Mouse (Mus musculus): ENCODE data around the gene Cdh20. TPM values are rescaled to one million over a fixed set of nuclear protein-coding genes. Genes with fewer than 3 reads are reported as not detected.

The Cdh20 gene
- total and polyA plus RNA-seq, 3 experiments: not detected

- TF ChIP-seq TBP (conservative IDR thresholded peaks at IDR 0.05; ENCODE audit: low read depth, low read length) (no peak), MAZ (IDR thresholded peaks at IDR 0.05; ENCODE audit: low read depth, low read length) (no peak), USF2 (conservative IDR thresholded peaks at IDR 0.05; ENCODE audit: low read depth, low read length) (no peak), IRF4 (IDR thresholded peaks at IDR 0.05; ENCODE audit: low read depth, low read length) (no peak), ZMIZ1 (IDR thresholded peaks at IDR 0.05; ENCODE audit: low read depth, low read length) (no peak), SMC3 (IDR thresholded peaks at IDR 0.05; ENCODE audit: low read depth, low read length) (no peak), UBTF (IDR thresholded peaks at IDR 0.05; ENCODE audit: low read depth, low read length) (no peak), GABPA (IDR thresholded peaks at IDR 0.05; ENCODE audit: insufficient replicate concordance, low read depth, low read length) (no peak), MXI1 (IDR thresholded peaks at IDR 0.05; ENCODE audit: low read depth, low read length) (no peak), NRF1 (IDR thresholded peaks at IDR 0.05; ENCODE audit: low read depth, low read length) (no peak), E2F4 (IDR thresholded peaks at IDR 0.05; ENCODE audit: insufficient replicate concordance, low read depth, low read length) (no peak), ZNF384 (IDR thresholded peaks at IDR 0.05; ENCODE audit: low read depth, low read length) (no peak), KAT2A (IDR thresholded peaks at IDR 0.05; ENCODE audit: insufficient replicate concordance, low read length) (no peak), CHD1 (IDR thresholded peaks at IDR 0.05; ENCODE audit: low read depth, low read length) (no peak)
- peaks cover 3% of the 10 kb centered on the region for H3K27me3 ChIP-seq (replicated peaks)
- in situ Hi-C loops (cut with MboI; ENCODE audit: low pct_ligation_motif_present, low pct_unique_long_range_greater_than_20kb, low sequenced_read_pairs): no loop called here
- no peaks in the 10 kb centered on the region for H3K4me1 ChIP-seq (ENCODE audit: control insufficient read depth in 1 of 2, insufficient read depth in 2 of 2)
- no peak overlapping the region for H3K9ac ChIP-seq (ENCODE audit: insufficient read depth, low read depth)
- dilution Hi-C loops (cut with MboI; ENCODE audit: extremely low pct_ligation_motif_present, extremely low pct_unique_long_range_greater_than_20kb, low sequenced_read_pairs): no loop called here
- no peak for DNase-seq (ENCODE audit: extremely low read depth)
- no peaks in the 10 kb centered on the region for H3K36me3 ChIP-seq (replicated peaks in 1 of 2; ENCODE audit: control insufficient read depth in 1 of 2, insufficient read depth in 1 of 2, low read length in 1 of 2)
- H3K79me2 ChIP-seq (replicated peaks; ENCODE audit: control insufficient read depth, extremely low read depth, insufficient read depth, poor library complexity, severe bottlenecking): no peaks in the 10 kb centered on the region
- no peak overlapping the region for H3K27ac ChIP-seq (ENCODE audit: insufficient read depth, low read depth)
- no peak overlapping the region for H3K4me2 ChIP-seq (ENCODE audit: insufficient read depth, low read depth, poor library complexity, severe bottlenecking)
- H3K4me3 ChIP-seq (replicated peaks in 1 of 3; ENCODE audit: low read depth in 2 of 3, low read length in 2 of 3, poor library complexity in 1 of 3): no peak overlapping the region
- peaks cover 2% of the 10 kb centered on the region for H3K9me3 ChIP-seq (replicated peaks; ENCODE audit: low read length)
These were observed 168.6 kb downstream of the Cdh20 start for GRCm38 (mm10) chr1:104936966-104937365.

DNA sequence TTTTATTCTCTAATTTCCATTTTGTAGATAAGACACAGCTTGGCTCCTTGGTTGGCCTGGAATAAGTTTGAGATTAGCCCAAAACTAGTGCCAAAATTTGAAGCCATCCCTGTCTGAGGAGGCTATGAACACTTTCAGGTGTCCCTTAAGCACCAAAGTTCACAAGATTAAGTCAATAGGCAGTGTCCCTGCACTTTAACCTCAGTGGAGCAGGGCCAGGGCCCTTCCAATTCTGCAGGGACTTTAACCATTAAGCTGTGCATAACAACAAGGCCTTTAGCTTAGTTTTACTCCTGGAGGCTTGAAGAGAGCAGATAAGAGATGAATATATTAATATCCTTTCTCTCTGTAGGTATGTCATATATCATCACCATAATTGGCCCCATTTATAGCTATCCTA, 170.8 kb downstream of the Cdh20 start:
- DNase-seq (ENCODE audit: extremely low read depth): no peak
- TF ChIP-seq ELF1 (IDR thresholded peaks at IDR 0.05; ENCODE audit: low read depth, low read length) (no peak), NELFE (IDR thresholded peaks at IDR 0.05; ENCODE audit: low read depth, low read length) (no peak), CHD2 (IDR thresholded peaks at IDR 0.05; ENCODE audit: low read length) (no peak), USF2 (conservative IDR thresholded peaks at IDR 0.05; ENCODE audit: low read depth, low read length) (no peak)
- Histone ChIP-seq H3K36me3 (replicated peaks in 1 of 2; ENCODE audit: control insufficient read depth in 1 of 2, insufficient read depth in 1 of 2, low read length in 1 of 2) (no peaks in the 10 kb centered on the region), H3K4me3 (replicated peaks in 1 of 3; ENCODE audit: low read depth in 2 of 3, low read length in 2 of 3, poor library complexity in 1 of 3) (no peak overlapping the region), H3K9ac (ENCODE audit: insufficient read depth, low read depth) (no peak overlapping the region), H3K9me3 (replicated peaks; ENCODE audit: low read length) (peaks cover 2% of the 10 kb centered on the region), H3K27me3 (replicated peaks) (no peaks in the 10 kb centered on the region), H3K27ac (ENCODE audit: insufficient read depth, low read depth) (no peak overlapping the region), H3K79me2 (replicated peaks; ENCODE audit: control insufficient read depth, extremely low read depth, insufficient read depth, poor library complexity, severe bottlenecking) (no peaks in the 10 kb centered on the region), H3K4me2 (ENCODE audit: insufficient read depth, low read depth, poor library complexity, severe bottlenecking) (no peak overlapping the region), H3K4me1 (ENCODE audit: control insufficient read depth in 1 of 2, insufficient read depth in 2 of 2) (no peaks in the 10 kb centered on the region)
- in situ Hi-C loops (cut with MboI; ENCODE audit: low pct_ligation_motif_present, low pct_unique_long_range_greater_than_20kb, low sequenced_read_pairs) (no loop called here), dilution Hi-C loops (cut with MboI; ENCODE audit: extremely low pct_ligation_motif_present, extremely low pct_unique_long_range_greater_than_20kb, low sequenced_read_pairs) (no loop called here)
